Mouse (Mus musculus) liver, embryonic 14.5 days (tissue): ENCODE measurements around the gene Larp6. TPM values are rescaled to one million over a fixed set of nuclear protein-coding genes. Genes with fewer than 3 reads are reported as not detected.

Experiments used
- ATAC-seq: fragments of 200-750 bp; cut with Nextera tagmentation; 2 replicates; pipeline ENCODE4 v1.8.0; 2017; ENCODE audit warnings: moderate number of reproducible peaks, mild to moderate bottlenecking, moderate library complexity; ENCODE audit not compliant: insufficient read depth
- DNase-seq, 3 experiments: peaks; one replicate each; pipeline ENCODE4 v3.0.0-alpha.2; 2012 to 2013; ENCODE audit warnings: low read depth in 3 of 3, low spot score in 3 of 3
- H3K27ac ChIP-seq: fragments of 300-500 bp; sonication (generic); 2 replicates; pipeline ENCODE4 v1.5.1; 2014; ENCODE audit warnings: moderate library complexity, mild to moderate bottlenecking, control low read depth, inconsistent platforms
- H3K27me3 ChIP-seq: fragments of 300-500 bp; sonication (generic); 2 replicates; pipeline ENCODE4 v1.6.1; 2014; ENCODE audit warnings: mild to moderate bottlenecking, low read length, moderate library complexity; ENCODE audit not compliant: control insufficient read depth, insufficient read depth
- H3K36me3 ChIP-seq: fragments of 300-500 bp; sonication (generic); replicated peaks from 2 replicates; pipeline ENCODE4 v1.6.1; 2014; ENCODE audit warnings: low read depth; ENCODE audit not compliant: control insufficient read depth, insufficient read depth
- H3K4me1 ChIP-seq, 2 experiments: fragments of 200-500 bp in 1 of 2; fragments of 300-500 bp in 1 of 2; sonication (generic) in 1 of 2; replicated peaks; 2 replicates each; pipeline ENCODE4 v1.6.1; 2012 to 2014; ENCODE audit warnings: antibody characterized with exemption in 1 of 2, inconsistent platforms in 1 of 2, low read length in 1 of 2; ENCODE audit not compliant: control insufficient read depth in 2 of 2, insufficient read depth in 2 of 2
- H3K4me2 ChIP-seq: fragments of 300-500 bp; sonication (generic); 2 replicates; pipeline ENCODE4 v1.6.1; 2014; ENCODE audit warnings: low read depth, mild to moderate bottlenecking, control low read depth, moderate library complexity
- H3K4me3 ChIP-seq, 2 experiments: fragments of 200-500 bp in 1 of 2; fragments of 300-500 bp in 1 of 2; sonication (generic) in 1 of 2; 2 replicates each; pipeline ENCODE4 v1.5.1; 2012 to 2014; ENCODE audit warnings: low read depth in 2 of 2, low read length in 2 of 2, mild to moderate bottlenecking in 2 of 2, control low read depth in 1 of 2, inconsistent platforms in 1 of 2, moderate library complexity in 1 of 2; ENCODE audit not compliant: insufficient read depth in 1 of 2
- H3K9ac ChIP-seq: fragments of 300-500 bp; sonication (generic); replicated peaks from 2 replicates; pipeline ENCODE4 v1.6.1; 2014; ENCODE audit warnings: mild to moderate bottlenecking, control low read depth, moderate library complexity
- H3K9me3 ChIP-seq: fragments of 300-500 bp; sonication (generic); 2 replicates; pipeline ENCODE4 v1.6.1; 2016; ENCODE audit warnings: low read length, mixed read lengths; ENCODE audit not compliant: control insufficient read depth
- CTCF ChIP-seq: IDR thresholded peaks from 2 replicates; pipeline ENCODE4 v1.5.1; 2016; ENCODE audit warnings: antibody characterized with exemption, low read depth, control low read depth
- EP300 ChIP-seq: IDR thresholded peaks from 2 replicates; pipeline ENCODE4 v1.6.1; 2016; ENCODE audit warnings: antibody characterized with exemption, low read depth
- WGBS: fragments of 180-500 bp; shearing (Covaris S2); extraction: QIAGEN DNeasy Blood & Tissue Kit; methylation state at CpG from one replicate; pipeline ENCODE4 v1.1.7; 2014; ENCODE audit not compliant: insufficient replicate concordance; 5-methylcytosine and 5-hydroxymethylcytosine counted together
- polyA plus RNA-seq, 2 experiments: library from polyadenylated mRNA; depleted of rRNA in 1 of 2; stranded (reverse) in 1 of 2; unstranded in 1 of 2; fragments of >200 nt; fragmentation: Nextera tagmentation in 1 of 2; extraction: Ambion mirVana in 1 of 2; gene quantifications; 2 replicates each; pipeline versions ENCODE4 v1.2.1 to v1.2.3; 2012 to 2014

Gene Larp6
- polyA plus RNA-seq, 2 experiments: 0.02 TPM; not detected in 1

DNA sequence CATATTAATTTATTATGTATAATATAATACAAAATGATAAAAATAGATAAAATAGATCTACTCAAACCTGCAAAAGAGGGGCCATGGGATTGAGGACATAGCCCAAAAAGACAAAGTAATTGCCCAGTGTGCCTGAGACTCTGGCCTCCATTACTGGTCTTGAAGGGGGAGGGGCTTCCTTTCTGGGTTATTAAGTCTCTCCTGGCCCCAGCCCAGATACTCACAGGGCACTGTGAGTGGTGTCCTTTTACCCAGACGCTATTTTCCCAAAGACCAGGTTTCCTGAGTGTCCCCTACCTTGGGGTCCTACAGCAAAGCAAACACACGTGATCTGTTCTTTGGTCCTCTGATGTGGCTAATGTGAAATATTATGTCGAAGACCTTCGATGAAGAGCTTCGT is 778 bp upstream of the Larp6 start:
- 58% methylated on average over 5 of the region's 5 CpGs for WGBS
- no peak overlapping the region for H3K27ac ChIP-seq
- TF ChIP-seq EP300 (no peak), CTCF (no peak)
- H3K36me3 ChIP-seq: no peaks in the 10 kb centered on the region
- H3K9ac ChIP-seq: no peak overlapping the region
- H3K4me3 ChIP-seq: no peak overlapping the region
- peaks cover 9% of the 10 kb centered on the region for H3K27me3 ChIP-seq
- H3K4me2 ChIP-seq: no peak overlapping the region
- no peak for DNase-seq
- no peaks in the 10 kb centered on the region for H3K4me1 ChIP-seq
- no peak for ATAC-seq
- no peaks in the 10 kb centered on the region for H3K9me3 ChIP-seq

- no peak for TF ChIP-seq CTCF
- no peak for TF ChIP-seq EP300
- Histone ChIP-seq H3K4me3 (no peak overlapping the region), H3K9ac (no peak overlapping the region), H3K4me2 (no peak overlapping the region), H3K36me3 (no peaks in the 10 kb centered on the region), H3K9me3 (no peaks in the 10 kb centered on the region), H3K27me3 (peaks cover 9% of the 10 kb centered on the region), H3K27ac (no peak overlapping the region), H3K4me1 (no peaks in the 10 kb centered on the region)
- DNase-seq (no peak), ATAC-seq (no peak)
- WGBS: 39% methylated on average over 4 of the region's 4 CpGs
Measured at GRCm38 (mm10) chr9:60713616-60714015, 827 bp downstream of the Larp6 start.

DNA sequence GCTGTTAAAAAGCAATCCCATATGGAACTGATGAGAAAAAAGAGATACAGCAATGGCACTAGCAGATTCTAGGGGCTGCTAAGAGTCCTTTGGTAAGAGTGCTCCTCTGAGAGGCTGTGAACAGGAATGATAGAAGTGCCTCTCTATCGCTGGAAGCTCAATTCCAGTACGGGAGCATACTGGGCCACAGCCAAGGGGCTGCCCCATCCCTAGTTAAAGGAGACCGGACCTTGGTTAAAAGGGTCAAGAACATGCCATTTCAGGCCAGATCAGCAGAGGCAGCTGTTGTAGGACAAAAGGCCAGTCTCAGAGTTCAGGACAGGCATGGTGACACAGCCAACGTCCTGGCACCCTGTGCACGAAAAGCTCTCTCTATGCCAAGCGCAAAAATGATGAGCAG is 1.4 kb downstream of the Larp6 start:
- no peak for TF ChIP-seq EP300
- no peak for TF ChIP-seq CTCF
- Histone ChIP-seq H3K27ac (no peak overlapping the region), H3K36me3 (no peaks in the 10 kb centered on the region), H3K27me3 (peaks cover 9% of the 10 kb centered on the region), H3K9ac (no peak overlapping the region), H3K4me1 (no peaks in the 10 kb centered on the region), H3K9me3 (no peaks in the 10 kb centered on the region), H3K4me2 (no peak overlapping the region), H3K4me3 (no peak overlapping the region)
- ATAC-seq (no peak), DNase-seq (no peak)
- 65% methylated on average over 6 of the region's 6 CpGs for WGBS

DNA sequence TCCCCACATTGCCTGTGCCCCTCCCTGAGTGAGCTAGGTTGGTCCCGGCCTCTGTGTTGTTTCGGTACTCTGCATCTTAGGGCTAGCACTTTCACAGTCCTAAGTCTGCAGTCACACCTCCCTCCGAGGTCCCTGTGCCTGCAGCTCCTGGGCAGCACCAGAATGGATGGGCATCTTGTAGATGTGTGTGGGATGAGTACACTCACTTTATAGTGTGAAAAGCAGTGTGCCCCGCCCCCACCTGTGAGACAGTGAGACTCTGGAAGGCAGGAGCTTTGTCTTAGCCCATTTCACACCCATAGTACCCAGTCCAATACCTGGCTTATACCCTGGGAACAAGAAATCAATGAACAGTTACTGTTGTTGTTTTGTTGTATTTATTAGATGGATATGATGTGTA is 2.5 kb downstream of the Larp6 start:
- TF ChIP-seq EP300 (no peak), CTCF (no peak)
- DNase-seq (no peak), ATAC-seq (no peak)
- H3K4me2 ChIP-seq: no peak overlapping the region
- H3K9ac ChIP-seq: no peak overlapping the region
- H3K4me3 ChIP-seq: no peak overlapping the region
- no peaks in the 10 kb centered on the region for H3K4me1 ChIP-seq
- 65% methylated on average over 4 of the region's 4 CpGs for WGBS
- H3K27me3 ChIP-seq: peaks cover 9% of the 10 kb centered on the region
- H3K27ac ChIP-seq: no peak overlapping the region
- H3K9me3 ChIP-seq: no peaks in the 10 kb centered on the region
- no peaks in the 10 kb centered on the region for H3K36me3 ChIP-seq

- Histone ChIP-seq H3K4me1 (no peaks in the 10 kb centered on the region), H3K36me3 (no peaks in the 10 kb centered on the region), H3K9me3 (no peaks in the 10 kb centered on the region), H3K27ac (no peak overlapping the region), H3K9ac (no peak overlapping the region), H3K4me2 (no peak overlapping the region), H3K4me3 (no peak overlapping the region), H3K27me3 (peaks cover 9% of the 10 kb centered on the region)
- ATAC-seq: no peak
- DNase-seq: no peak
- TF ChIP-seq CTCF (peak; percentile 16; the same call in 1 of the 2 replicates), EP300 (no peak)
- WGBS: 42% methylated on average over 5 of the region's 5 CpGs
Measured at GRCm38 (mm10) chr9:60715828-60716227, 3.0 kb downstream of the Larp6 start.
